Mouse (Mus musculus) neural tube, postnatal 0 days (tissue): ENCODE measurements around the gene Rps6ka6. TPM values are rescaled to one million over a fixed set of nuclear protein-coding genes. Genes with fewer than 3 reads are reported as not detected.

Experiments used
- polyA plus RNA-seq: library from polyadenylated mRNA; unstranded; fragments of >200 nt; fragmentation: Nextera tagmentation; extraction: Ambion mirVana; gene quantifications from 2 replicates; pipeline ENCODE4 v1.2.1, GENCODE M21; 2015

The Rps6ka6 gene
- polyA plus RNA-seq, result 16.3 and 17.1 TPM in 2 replicates

DNA sequence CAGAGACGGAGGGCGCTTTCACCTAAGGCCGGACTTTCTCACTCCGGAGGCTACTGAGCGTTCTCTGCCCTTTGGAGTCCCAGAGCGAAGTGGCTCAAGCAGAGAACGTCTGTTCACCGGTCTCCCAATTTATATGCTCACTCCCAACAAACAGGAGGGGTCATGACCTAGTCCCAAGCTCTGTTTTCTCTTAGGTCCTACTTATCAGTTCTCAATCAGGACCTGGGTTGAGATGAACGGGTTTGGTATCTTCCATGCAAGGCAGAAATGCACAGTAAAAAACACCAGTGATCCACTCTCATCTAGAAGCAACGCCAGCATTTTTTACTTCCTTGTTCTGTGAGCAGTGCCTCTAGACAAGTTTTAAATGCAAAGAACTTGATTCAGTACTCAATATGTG is at the start of gene Rps6ka6:
Rps6ka6 (minus strand) TSS at position 101 of the 400 bp plus-strand sequence.

Other genes starting within 250 kb of the Rps6ka6 start
- gene Hdx, start 159.1 kb upstream of the Rps6ka6 start, polyA plus RNA-seq, result 1.2 and 1.5 TPM in 2 replicates